Mouse (Mus musculus): ENCODE results near the gene Rnf26.

Gene Rnf26

DNA sequence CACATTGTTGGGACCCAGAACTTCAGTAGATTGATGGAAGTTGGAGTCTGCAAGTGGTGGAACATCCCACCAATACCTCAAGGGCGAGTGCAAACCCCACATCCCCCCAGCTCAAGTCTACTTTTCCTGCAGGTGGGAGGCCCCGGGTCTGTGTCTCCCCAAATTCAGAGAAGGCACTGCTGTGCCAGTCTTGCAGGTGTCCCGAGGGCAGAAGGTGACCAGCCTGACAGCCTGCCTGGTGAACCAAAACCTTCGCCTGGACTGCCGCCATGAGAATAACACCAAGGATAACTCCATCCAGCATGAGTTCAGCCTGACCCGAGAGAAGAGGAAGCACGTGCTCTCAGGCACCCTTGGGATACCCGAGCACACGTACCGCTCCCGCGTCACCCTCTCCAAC, 66.9 kb downstream of the Rnf26 start:
- DNase-seq (ENCODE audit: low spot score) = no peak

DNA sequence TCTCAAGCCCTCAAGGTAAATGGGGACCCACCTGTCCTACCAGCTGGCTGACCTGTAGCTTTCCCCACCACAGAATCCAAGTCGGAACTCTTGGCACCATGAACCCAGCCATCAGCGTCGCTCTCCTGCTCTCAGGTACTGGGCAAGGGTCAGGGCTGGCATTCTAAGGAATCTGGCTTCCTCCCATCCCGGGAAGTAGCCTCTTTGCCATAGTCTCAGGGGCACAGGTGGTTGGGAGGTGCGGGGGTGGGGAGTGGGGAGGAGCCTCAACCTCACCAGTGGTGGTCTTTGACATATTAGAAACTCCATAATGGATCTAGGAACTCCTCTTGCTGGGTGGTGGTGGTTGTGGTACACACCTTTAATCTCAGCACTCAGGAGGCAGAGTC, 67.4 kb downstream of the Rnf26 start:
- DNase-seq (ENCODE audit: low spot score) = no peak

Data from adipocyte (in vitro differentiated cells).